Mouse (Mus musculus) intestine, embryonic 16.5 days (tissue): Measurements from ENCODE around the gene Stk11. TPM values are rescaled to one million over a fixed set of nuclear protein-coding genes. Genes with fewer than 3 reads are reported as not detected.

Experiments
- ATAC-seq: fragments of 200-750 bp; cut with Nextera tagmentation; 2 replicates; pipeline ENCODE4 v1.8.0; 2017; ENCODE audit warnings: moderate TSS enrichment, moderate library complexity
- H3K27ac ChIP-seq: fragments of 300-500 bp; sonication (generic); 2 replicates; pipeline ENCODE4 v1.5.1; 2014; ENCODE audit warnings: mild to moderate bottlenecking, low read length
- H3K27me3 ChIP-seq: fragments of 300-500 bp; sonication (generic); replicated peaks from 2 replicates; pipeline ENCODE4 v1.6.1; 2014; ENCODE audit warnings: low read length, control low read depth, mixed read lengths; ENCODE audit not compliant: control insufficient read depth, insufficient read depth
- H3K36me3 ChIP-seq: fragments of 300-500 bp; sonication (generic); 2 replicates; pipeline ENCODE4 v1.6.1; 2014; ENCODE audit warnings: low read length, control low read depth; ENCODE audit not compliant: control insufficient read depth, insufficient read depth
- H3K4me1 ChIP-seq: fragments of 300-500 bp; sonication (generic); 2 replicates; pipeline ENCODE4 v1.6.1; 2014; ENCODE audit warnings: low read length, control low read depth, mixed read lengths; ENCODE audit not compliant: control insufficient read depth, insufficient read depth
- H3K4me2 ChIP-seq: fragments of 300-500 bp; sonication (generic); 2 replicates; pipeline ENCODE4 v1.6.1; 2014; ENCODE audit warnings: low read depth, low read length, control low read depth
- H3K4me3 ChIP-seq: fragments of 300-500 bp; sonication (generic); 2 replicates; pipeline ENCODE4 v1.5.1; 2014; ENCODE audit warnings: mild to moderate bottlenecking, low read length
- H3K9ac ChIP-seq: fragments of 300-500 bp; sonication (generic); 2 replicates; pipeline ENCODE4 v1.6.1; 2014; ENCODE audit warnings: low read depth, low read length
- H3K9me3 ChIP-seq: fragments of 300-500 bp; sonication (generic); 2 replicates; pipeline ENCODE4 v1.6.1; 2016; ENCODE audit warnings: low read length, control low read depth; ENCODE audit not compliant: control insufficient read depth
- WGBS: fragments of 180-500 bp; shearing (Covaris S2); extraction: QIAGEN DNeasy Blood & Tissue Kit; methylation state at CpG from one replicate; pipeline ENCODE4 v1.1.7; 2014; 5-methylcytosine and 5-hydroxymethylcytosine counted together
- polyA plus RNA-seq: library from polyadenylated mRNA; unstranded; fragments of >200 nt; fragmentation: Nextera tagmentation; extraction: Ambion mirVana; gene quantifications from 2 replicates; pipeline ENCODE4 v1.2.1, GENCODE M21; 2015

Gene Stk11
- polyA plus RNA-seq, 1 experiment from 2014 or later: 15.7 TPM

GRCm38 (mm10) chr10:80076386-80076785 is 39.2 kb upstream of the Stk11 start:
- Histone ChIP-seq H3K27ac (no peak overlapping the region), H3K4me2 (no peak overlapping the region), H3K4me1 (peaks cover 25% of the 10 kb centered on the region), H3K9me3 (no peaks in the 10 kb centered on the region), H3K27me3 (no peaks in the 10 kb centered on the region), H3K4me3 (no peak overlapping the region), H3K36me3 (no peaks in the 10 kb centered on the region), H3K9ac (no peak overlapping the region)
- ATAC-seq: no peak
- 93% methylated on average over 4 of the region's 4 CpGs for WGBS

- no peak overlapping the region for H3K4me2 ChIP-seq
- H3K4me3 ChIP-seq: no peak overlapping the region
- H3K9me3 ChIP-seq: no peaks in the 10 kb centered on the region
- no peak for ATAC-seq
- peaks cover 5% of the 10 kb centered on the region; the same call in 1 of the 2 replicates for H3K36me3 ChIP-seq
- no peaks in the 10 kb centered on the region for H3K27me3 ChIP-seq
- H3K4me1 ChIP-seq: peaks cover 16% of the 10 kb centered on the region
- WGBS: 89% methylated on average over 5 of the region's 5 CpGs
- H3K27ac ChIP-seq: no peak overlapping the region
- no peak overlapping the region for H3K9ac ChIP-seq
These were observed 38.3 kb upstream of the Stk11 start for GRCm38 (mm10) chr10:80077312-80077711.

- Histone ChIP-seq H3K4me3 (no peak overlapping the region), H3K27me3 (no peaks in the 10 kb centered on the region), H3K36me3 (peaks cover 6% of the 10 kb centered on the region; the same call in 1 of the 2 replicates), H3K4me1 (peaks cover 16% of the 10 kb centered on the region), H3K4me2 (no peak overlapping the region), H3K27ac (no peak overlapping the region), H3K9ac (no peak overlapping the region), H3K9me3 (no peaks in the 10 kb centered on the region)
- WGBS: 100% methylated on average over 1 of the region's 1 CpGs
- no peak for ATAC-seq
These were observed 37.2 kb upstream of the Stk11 start for GRCm38 (mm10) chr10:80078366-80078765.

GRCm38 (mm10) chr10:80080396-80081070 is 35.1 kb upstream of the Stk11 start:
- no peak overlapping the region for H3K9ac ChIP-seq
- 75% methylated on average over 16 of the region's 16 CpGs for WGBS
- ATAC-seq: peak; percentile 57
- H3K9me3 ChIP-seq: no peaks in the 10 kb centered on the region
- no peak overlapping the region for H3K4me3 ChIP-seq
- H3K4me2 ChIP-seq: no peak overlapping the region
- no peaks in the 10 kb centered on the region for H3K27me3 ChIP-seq
- H3K27ac ChIP-seq: no peak overlapping the region
- H3K4me1 ChIP-seq: peaks cover 13% of the 10 kb centered on the region
- H3K36me3 ChIP-seq: peaks cover 10% of the 10 kb centered on the region

- Histone ChIP-seq H3K9ac (no peak overlapping the region), H3K4me3 (no peak overlapping the region), H3K4me2 (no peak overlapping the region), H3K9me3 (no peaks in the 10 kb centered on the region), H3K27ac (no peak overlapping the region), H3K27me3 (no peaks in the 10 kb centered on the region), H3K36me3 (peaks cover 10% of the 10 kb centered on the region), H3K4me1 (peaks cover 11% of the 10 kb centered on the region)
- peak; percentile 41 for ATAC-seq
- 74% methylated on average over 3 of the region's 3 CpGs for WGBS
These were observed 34.5 kb upstream of the Stk11 start for GRCm38 (mm10) chr10:80081075-80081474.

GRCm38 (mm10) chr10:80084817-80085487 is 30.7 kb upstream of the Stk11 start:
- Histone ChIP-seq H3K36me3 (peaks cover 10% of the 10 kb centered on the region), H3K9me3 (no peaks in the 10 kb centered on the region), H3K27me3 (no peaks in the 10 kb centered on the region), H3K9ac (peak overlapping the region; percentile 33; the same call in 1 of the 2 replicates), H3K4me1 (peaks cover 11% of the 10 kb centered on the region), H3K4me2 (no peak overlapping the region), H3K27ac (peak overlapping the region; percentile 2; the same call in 1 of the 2 replicates), H3K4me3 (no peak overlapping the region)
- no peak for ATAC-seq
- WGBS: 58% methylated on average over 9 of the region's 9 CpGs

- no peak overlapping the region for H3K27ac ChIP-seq
- no peak overlapping the region for H3K4me2 ChIP-seq
- H3K9me3 ChIP-seq: no peaks in the 10 kb centered on the region
- H3K4me1 ChIP-seq: peaks cover 6% of the 10 kb centered on the region; the same call in 1 of the 2 replicates
- H3K36me3 ChIP-seq: peaks cover 10% of the 10 kb centered on the region
- H3K4me3 ChIP-seq: no peak overlapping the region
- 61% methylated on average over 3 of the region's 3 CpGs for WGBS
- H3K9ac ChIP-seq: no peak overlapping the region
- ATAC-seq: no peak
- no peaks in the 10 kb centered on the region for H3K27me3 ChIP-seq
These were observed 28.8 kb upstream of the Stk11 start for GRCm38 (mm10) chr10:80086847-80087246.

- H3K4me1 ChIP-seq: peaks cover 6% of the 10 kb centered on the region; the same call in 1 of the 2 replicates
- H3K36me3 ChIP-seq: peaks cover 4% of the 10 kb centered on the region
- no peak overlapping the region for H3K9ac ChIP-seq
- H3K4me3 ChIP-seq: no peak overlapping the region
- H3K27ac ChIP-seq: no peak overlapping the region
- WGBS: 91% methylated on average over 8 of the region's 8 CpGs
- H3K27me3 ChIP-seq: no peaks in the 10 kb centered on the region
- H3K9me3 ChIP-seq: no peaks in the 10 kb centered on the region
- no peak for ATAC-seq
- H3K4me2 ChIP-seq: no peak overlapping the region
These were observed 28.1 kb upstream of the Stk11 start for GRCm38 (mm10) chr10:80087483-80087882.

GRCm38 (mm10) chr10:80089146-80089545 is 26.5 kb upstream of the Stk11 start:
- H3K36me3 ChIP-seq: no peaks in the 10 kb centered on the region
- peaks cover 6% of the 10 kb centered on the region; the same call in 1 of the 2 replicates for H3K4me1 ChIP-seq
- H3K27ac ChIP-seq: no peak overlapping the region
- no peak overlapping the region for H3K4me2 ChIP-seq
- H3K4me3 ChIP-seq: no peak overlapping the region
- no peak for ATAC-seq
- H3K9ac ChIP-seq: peak overlapping the region; percentile 14; the same call in 1 of the 2 replicates
- H3K9me3 ChIP-seq: no peaks in the 10 kb centered on the region
- 50% methylated on average over 4 of the region's 4 CpGs for WGBS
- H3K27me3 ChIP-seq: no peaks in the 10 kb centered on the region
